Mouse (Mus musculus) heart, adult 2 months (tissue): Measurements from ENCODE around the gene Ubr1.

Source experiments
- CTCF ChIP-seq: fragments of 200-600 bp; IDR thresholded peaks from 2 replicates; pipeline ENCODE4 v1.8.1; 2022; ENCODE audit warnings: antibody characterized with exemption, mild to moderate bottlenecking, moderate library complexity
- POLR2A ChIP-seq: fragments of 200-500 bp; IDR thresholded peaks from 2 replicates; pipeline ENCODE4 v1.6.1; 2011; ENCODE audit warnings: mild to moderate bottlenecking, low read depth, low read length, control low read depth; ENCODE audit not compliant: insufficient read depth

- TF ChIP-seq POLR2A (no peak), CTCF (no peak)
These were observed 7.6 kb upstream of the Ubr1 start for GRCm38 (mm10) chr2:120977926-120978692.
